Mouse (Mus musculus) embryo, embryonic 11 days (tissue): ENCODE measurements around the gene Serpina7.

Source experiments
- DNase-seq: peaks from one replicate; pipeline ENCODE4 v3.0.0-alpha.2; 2015

Gene Serpina7

DNA sequence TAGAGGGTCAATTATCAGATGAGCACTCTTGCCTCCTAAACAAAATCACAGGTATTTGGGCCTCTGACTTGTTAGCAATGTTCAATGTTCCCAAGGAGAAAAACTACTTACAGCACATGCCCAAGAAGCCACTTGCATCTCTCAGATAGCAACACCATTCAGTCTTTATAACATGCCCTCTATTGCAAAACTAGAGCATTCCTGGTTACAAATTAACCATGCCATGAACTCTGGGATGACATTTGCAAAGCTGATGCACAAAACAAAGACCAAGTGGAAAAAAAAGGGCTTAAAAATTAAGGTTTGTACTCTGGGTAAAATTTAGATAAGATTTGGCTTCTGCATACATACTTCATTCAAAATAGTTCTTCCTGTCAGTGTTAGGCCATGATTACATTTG is at the start of gene Serpina7:
Serpina7 (minus strand) TSS at position 160 of the 400 bp plus-strand sequence.
- DNase-seq, result no peak

DNA sequence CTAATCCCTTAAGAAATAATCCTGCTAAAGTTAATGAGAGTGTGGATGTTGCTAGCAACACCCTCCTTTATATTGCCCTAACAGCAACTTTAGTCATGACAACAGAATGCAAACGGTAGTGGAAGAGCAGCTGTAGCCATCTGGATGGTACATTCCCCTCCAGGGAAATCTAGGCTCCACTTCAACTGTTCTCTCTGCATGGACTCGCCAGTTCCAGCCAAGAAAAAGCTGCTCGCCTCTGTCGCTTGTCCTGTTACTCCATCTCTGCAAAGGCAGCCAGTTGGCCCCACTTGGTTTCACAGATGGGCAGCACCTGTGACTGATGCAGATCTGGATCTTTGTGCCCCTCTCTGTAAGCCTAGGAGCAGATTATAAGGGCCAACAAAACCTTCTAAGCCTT is 49.0 kb upstream of the Serpina7 start:
- no peak for DNase-seq

GRCm38 (mm10) chrX:139097197-139097596 is 12.2 kb upstream of the Serpina7 start:
- no peak for DNase-seq

- no peak for DNase-seq
These were observed 907 bp upstream of the Serpina7 start, which contains the start of gene 4930513O06Rik for GRCm38 (mm10) chrX:139085943-139086342. TSS of gene 4930513O06Rik (plus strand) at chrX:139086243.

GRCm38 (mm10) chrX:139078493-139078892 is 6.5 kb downstream of the Serpina7 start:
- no peak for DNase-seq

GRCm38 (mm10) chrX:139064078-139064477 is 21.0 kb downstream of the Serpina7 start:
- DNase-seq, result no peak

DNA sequence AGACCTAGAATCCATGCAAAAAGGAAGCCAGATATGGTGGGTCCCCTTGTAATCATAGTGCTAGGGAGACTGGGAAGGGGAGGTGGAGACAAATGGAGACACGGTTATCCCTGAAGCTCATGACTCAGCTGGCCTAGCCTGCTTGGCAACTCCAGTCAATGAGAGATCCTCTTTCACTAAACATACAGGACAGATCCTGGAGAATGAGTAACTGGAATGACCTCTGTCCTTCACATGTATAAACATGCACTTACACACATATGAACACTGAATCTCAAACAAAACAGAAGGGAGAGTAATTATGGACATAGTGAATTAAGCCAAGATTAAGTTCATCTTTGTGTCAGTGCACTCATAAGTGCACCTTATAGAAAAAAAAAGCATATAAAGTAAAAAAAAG is 31.9 kb downstream of the Serpina7 start:
- DNase-seq, result no peak

GRCm38 (mm10) chrX:139051976-139052375 is 33.1 kb downstream of the Serpina7 start:
- no peak for DNase-seq

DNA sequence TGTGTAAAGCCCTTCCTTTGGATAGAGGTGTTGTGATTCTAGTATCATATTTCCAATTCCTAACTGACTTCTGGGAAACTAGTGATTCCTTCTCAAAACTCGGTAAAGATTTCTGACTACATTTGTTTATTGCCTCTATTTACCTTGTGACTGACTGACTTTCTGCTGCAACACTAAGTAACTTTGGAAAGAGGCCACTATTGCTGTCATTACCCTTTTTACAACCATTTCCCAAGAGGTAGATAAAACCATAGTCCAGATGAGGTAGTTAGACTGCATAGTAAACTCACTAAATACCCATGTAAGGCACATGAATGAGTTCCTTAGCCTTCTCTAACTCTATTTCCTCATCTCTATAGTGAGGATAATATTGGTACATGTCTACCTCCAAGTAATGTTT is 43.9 kb downstream of the Serpina7 start:
- no peak for DNase-seq

DNA sequence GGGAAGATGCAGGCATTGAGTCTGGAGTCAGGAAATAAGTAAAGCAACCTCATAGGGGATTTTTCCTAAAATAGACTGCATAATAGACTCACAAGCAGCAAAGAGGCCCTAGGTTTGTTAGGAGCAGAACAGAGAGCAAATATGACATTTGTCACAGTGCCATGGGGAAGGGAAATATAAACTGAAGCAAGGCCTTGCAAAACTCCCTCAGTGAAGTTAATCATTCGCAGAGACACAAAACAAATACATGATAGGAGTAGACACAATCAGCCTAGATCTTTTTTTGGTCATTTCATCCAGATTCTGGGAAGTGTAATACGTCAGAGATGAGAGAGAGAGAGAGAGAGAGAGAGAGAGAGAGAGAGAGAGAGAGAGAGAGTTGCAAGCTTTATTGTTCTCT is 45.7 kb downstream of the Serpina7 start:
- DNase-seq, result no peak

DNA sequence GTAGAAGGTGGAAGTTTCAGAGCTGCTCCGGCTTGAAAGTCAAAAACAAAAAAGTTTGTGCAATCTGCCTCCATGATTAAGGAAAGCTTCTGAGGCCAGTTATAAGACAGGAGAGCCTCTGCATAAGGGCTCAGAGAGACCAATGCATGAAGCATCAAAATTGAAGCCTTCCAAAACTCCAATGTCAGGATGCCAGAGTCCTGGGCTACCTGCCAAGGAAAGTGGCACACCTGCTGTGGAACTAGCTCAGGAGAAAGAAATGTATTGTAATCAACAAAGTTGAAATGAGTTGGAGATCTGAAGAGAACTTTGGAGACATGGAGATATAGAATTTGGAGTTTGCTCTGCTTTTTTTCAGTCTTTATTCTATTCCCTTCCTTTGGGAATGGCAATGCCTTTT is 47.4 kb downstream of the Serpina7 start:
- no peak for DNase-seq
